Mouse (Mus musculus) C2C12 (cell line): ENCODE results near the gene Fntb.

ENCODE experiments used
- CEBPB ChIP-seq: IDR thresholded peaks from one replicate; pipeline ENCODE4 v1.6.1; 2011; ENCODE audit warnings: low read depth, mild to moderate bottlenecking, control low read depth, moderate library complexity
- CTCF ChIP-seq: IDR thresholded peaks from one replicate; pipeline ENCODE4 v1.5.1; 2011; ENCODE audit not compliant: control insufficient read depth, insufficient read depth, insufficient read length
- MAX ChIP-seq: IDR thresholded peaks from one replicate; pipeline ENCODE4 v1.6.1; 2011; ENCODE audit warnings: mild to moderate bottlenecking, control low read depth
- MYOG ChIP-seq: IDR thresholded peaks from one replicate; pipeline ENCODE4 v1.6.1; 2011; ENCODE audit not compliant: control insufficient read depth, insufficient read length; ENCODE audit errors: extremely low read depth
- USF1 ChIP-seq: IDR thresholded peaks from one replicate; pipeline ENCODE4 v1.6.1; 2011; ENCODE audit warnings: low read depth, mild to moderate bottlenecking, control low read depth, moderate library complexity

GRCm38 (mm10) chr12:76874826-76875225 is 109.4 kb downstream of the Fntb start:
- TF ChIP-seq CTCF (no peak), MYOG (no peak), MAX (no peak), USF1 (no peak), CEBPB (no peak)
